Mouse (Mus musculus): Measurements from ENCODE around the gene Gm49601. TPM values are rescaled to one million over a fixed set of nuclear protein-coding genes. Genes with fewer than 3 reads are reported as not detected.

Gene Gm49601
- polyA plus RNA-seq, 1 experiment from 2014 or later, result not detected

GRCm38 (mm10) chr16:18608226-18608625 is 18.0 kb downstream of the Gm49601 start:
- Histone ChIP-seq H3K4me2 (ENCODE audit: low read depth, low read length) (no peak overlapping the region), H3K27ac (ENCODE audit: low read depth) (no peak overlapping the region), H3K27me3 (ENCODE audit: insufficient read depth, low read length) (0 out of 2 replicates have a peak, but pooled peaks cover 17% of the 10 kb centered on the region), H3K9me3 (ENCODE audit: low read length) (no peaks in the 10 kb centered on the region), H3K36me3 (replicated peaks; ENCODE audit: insufficient read depth, low read length) (no peaks in the 10 kb centered on the region), H3K4me1 (ENCODE audit: insufficient read depth) (0 out of 2 replicates have a peak, but pooled peaks cover 2% of the 10 kb centered on the region), H3K9ac (replicated peaks) (no peak overlapping the region), H3K4me3 (ENCODE audit: low read depth, low read length) (no peak overlapping the region)
- WGBS (ENCODE audit: insufficient replicate concordance), result 23% methylated on average over 10 of the region's 11 CpGs
- TF ChIP-seq CTCF (IDR thresholded peaks at IDR 0.05; ENCODE audit: low read depth) (no peak), EP300 (IDR thresholded peaks at IDR 0.05; ENCODE audit: low read depth) (no peak)
- DNase-seq (no peak), ATAC-seq (no peak)

- Histone ChIP-seq H3K27ac (ENCODE audit: low read depth) (no peak overlapping the region), H3K9ac (replicated peaks) (no peak overlapping the region), H3K36me3 (replicated peaks; ENCODE audit: insufficient read depth, low read length) (no peaks in the 10 kb centered on the region), H3K4me1 (ENCODE audit: insufficient read depth) (0 out of 2 replicates have a peak, but pooled peaks cover 2% of the 10 kb centered on the region), H3K27me3 (ENCODE audit: insufficient read depth, low read length) (0 out of 2 replicates have a peak, but pooled peaks cover 17% of the 10 kb centered on the region), H3K4me3 (ENCODE audit: low read depth, low read length) (no peak overlapping the region), H3K9me3 (ENCODE audit: low read length) (no peaks in the 10 kb centered on the region), H3K4me2 (ENCODE audit: low read depth, low read length) (no peak overlapping the region)
- no peak for ATAC-seq
- DNase-seq, result no peak
- 75% methylated on average over 5 of the region's 5 CpGs for WGBS (ENCODE audit: insufficient replicate concordance)
- TF ChIP-seq CTCF (IDR thresholded peaks at IDR 0.05; ENCODE audit: low read depth) (no peak), EP300 (IDR thresholded peaks at IDR 0.05; ENCODE audit: low read depth) (no peak)
Measured at GRCm38 (mm10) chr16:18605705-18606104, 20.5 kb downstream of the Gm49601 start.

- TF ChIP-seq EP300 (IDR thresholded peaks at IDR 0.05; ENCODE audit: low read depth) (no peak), CTCF (IDR thresholded peaks at IDR 0.05; ENCODE audit: low read depth) (no peak)
- Histone ChIP-seq H3K27ac (ENCODE audit: low read depth) (no peak overlapping the region), H3K27me3 (ENCODE audit: insufficient read depth, low read length) (0 out of 2 replicates have a peak, but pooled peaks cover 8% of the 10 kb centered on the region), H3K4me3 (ENCODE audit: low read depth, low read length) (no peak overlapping the region), H3K4me1 (ENCODE audit: insufficient read depth) (0 out of 2 replicates have a peak, but pooled peaks cover 2% of the 10 kb centered on the region), H3K36me3 (replicated peaks; ENCODE audit: insufficient read depth, low read length) (no peaks in the 10 kb centered on the region), H3K9ac (replicated peaks) (no peak overlapping the region; the same call in 1 of the 2 replicates), H3K4me2 (ENCODE audit: low read depth, low read length) (no peak overlapping the region), H3K9me3 (ENCODE audit: low read length) (no peaks in the 10 kb centered on the region)
- ATAC-seq, result peak; percentile 89
- 51% methylated on average over 8 of the region's 8 CpGs for WGBS (ENCODE audit: insufficient replicate concordance)
- peak; percentile 49 for DNase-seq
Measured at GRCm38 (mm10) chr16:18604267-18604701, 21.9 kb downstream of the Gm49601 start.

- no peak for TF ChIP-seq EP300 (IDR thresholded peaks at IDR 0.05; ENCODE audit: low read depth)
- TF ChIP-seq CTCF (IDR thresholded peaks at IDR 0.05; ENCODE audit: low read depth), result no peak
- Histone ChIP-seq H3K4me3 (ENCODE audit: low read depth, low read length) (no peak overlapping the region), H3K27me3 (ENCODE audit: insufficient read depth, low read length) (no peaks in the 10 kb centered on the region), H3K4me1 (ENCODE audit: insufficient read depth) (0 out of 2 replicates have a peak, but pooled peaks cover 2% of the 10 kb centered on the region), H3K4me2 (ENCODE audit: low read depth, low read length) (no peak overlapping the region), H3K9me3 (ENCODE audit: low read length) (no peaks in the 10 kb centered on the region), H3K27ac (ENCODE audit: low read depth) (no peak overlapping the region), H3K36me3 (replicated peaks; ENCODE audit: insufficient read depth, low read length) (no peaks in the 10 kb centered on the region), H3K9ac (replicated peaks) (no peak overlapping the region)
- 63% methylated on average over 7 of the region's 7 CpGs for WGBS (ENCODE audit: insufficient replicate concordance)
- DNase-seq, result no peak
- ATAC-seq, result no peak
Measured at GRCm38 (mm10) chr16:18601447-18601846, 24.8 kb downstream of the Gm49601 start.

GRCm38 (mm10) chr16:18598006-18598405 is 28.2 kb downstream of the Gm49601 start:
- Histone ChIP-seq H3K9me3 (ENCODE audit: low read length) (no peaks in the 10 kb centered on the region), H3K4me1 (ENCODE audit: insufficient read depth) (0 out of 2 replicates have a peak, but pooled peaks cover 2% of the 10 kb centered on the region)

GRCm38 (mm10) chr16:18596255-18596654 is 30.0 kb downstream of the Gm49601 start:
- Histone ChIP-seq H3K9ac (replicated peaks) (no peak overlapping the region), H3K4me3 (ENCODE audit: low read depth, low read length) (no peak overlapping the region), H3K9me3 (ENCODE audit: low read length) (no peaks in the 10 kb centered on the region), H3K4me1 (ENCODE audit: insufficient read depth) (peaks cover 7% of the 10 kb centered on the region), H3K27ac (ENCODE audit: low read depth) (no peak overlapping the region), H3K36me3 (replicated peaks; ENCODE audit: insufficient read depth, low read length) (no peaks in the 10 kb centered on the region), H3K4me2 (ENCODE audit: low read depth, low read length) (no peak overlapping the region), H3K27me3 (ENCODE audit: insufficient read depth, low read length) (peaks cover 19% of the 10 kb centered on the region)
- TF ChIP-seq EP300 (IDR thresholded peaks at IDR 0.05; ENCODE audit: low read depth) (no peak), CTCF (IDR thresholded peaks at IDR 0.05; ENCODE audit: low read depth) (no peak)
- 60% methylated on average over 4 of the region's 5 CpGs for WGBS (ENCODE audit: insufficient replicate concordance)
- DNase-seq (no peak), ATAC-seq (no peak)

More at GRCm38 (mm10) chr16:18598006-18598405, 28.2 kb downstream of the Gm49601 start:
- DNase-seq, result no peak
- TF ChIP-seq CTCF (IDR thresholded peaks at IDR 0.05; ENCODE audit: low read depth) (no peak), EP300 (IDR thresholded peaks at IDR 0.05; ENCODE audit: low read depth) (no peak)
- Histone ChIP-seq H3K36me3 (replicated peaks; ENCODE audit: insufficient read depth, low read length) (no peaks in the 10 kb centered on the region), H3K4me2 (ENCODE audit: low read depth, low read length) (no peak overlapping the region), H3K9ac (replicated peaks) (no peak overlapping the region), H3K4me3 (ENCODE audit: low read depth, low read length) (no peak overlapping the region), H3K27me3 (ENCODE audit: insufficient read depth, low read length) (peaks cover 5% of the 10 kb centered on the region; the same call in 1 of the 2 replicates), H3K27ac (ENCODE audit: low read depth) (no peak overlapping the region)
- no peak for ATAC-seq
- 43% methylated on average over 3 of the region's 3 CpGs for WGBS (ENCODE audit: insufficient replicate concordance)

All from liver, postnatal 0 days (tissue).